Mouse (Mus musculus): ENCODE measurements around the gene Rnf150.

GRCm38 (mm10) chr8:82914543-82914942 lies 51.4 kb downstream of the Rnf150 start:
- TF ChIP-seq POLR2A (IDR thresholded peaks at IDR 0.05; ENCODE audit: borderline replicate concordance, insufficient read depth, low read length), result no peak
- no peak for TF ChIP-seq CTCF (IDR thresholded peaks at IDR 0.05; ENCODE audit: borderline replicate concordance, insufficient read depth, low read depth, low read length)
